Mouse (Mus musculus): Measurements from ENCODE around the gene Cygb.
"Not testable (repeated sequence)": the region's sequence is repeated elsewhere in the genome, so short reads cannot be mapped to it uniquely, and the experiment has no call there.

Cygb gene

GRCm38 (mm10) chr11:116636607-116637006 lies 17.5 kb downstream of the Cygb start:
- not testable (repeated sequence) for DNase-seq (ENCODE audit: low read depth, low spot score)

DNA sequence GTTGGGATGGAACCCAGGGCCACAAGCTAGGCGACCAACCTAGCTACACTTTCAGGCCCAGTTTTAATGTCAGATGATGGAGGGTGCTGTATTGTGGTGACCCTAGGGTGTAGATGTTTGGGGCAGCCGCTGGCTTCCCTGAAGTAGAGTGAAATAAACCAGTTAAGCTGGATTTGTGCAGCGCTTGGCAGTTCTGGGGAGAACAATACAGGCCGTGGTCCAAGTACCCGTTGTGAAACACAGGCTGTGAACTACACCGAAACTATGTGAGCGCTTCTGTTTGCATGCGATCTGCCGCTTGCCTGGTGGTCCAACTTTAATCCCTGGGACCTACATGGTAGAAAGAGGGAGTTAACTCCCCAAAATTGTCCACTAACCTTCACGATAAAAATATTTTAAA lies 21.2 kb downstream of the Cygb start:
- no peak for DNase-seq (ENCODE audit: low read depth, low spot score)

DNA sequence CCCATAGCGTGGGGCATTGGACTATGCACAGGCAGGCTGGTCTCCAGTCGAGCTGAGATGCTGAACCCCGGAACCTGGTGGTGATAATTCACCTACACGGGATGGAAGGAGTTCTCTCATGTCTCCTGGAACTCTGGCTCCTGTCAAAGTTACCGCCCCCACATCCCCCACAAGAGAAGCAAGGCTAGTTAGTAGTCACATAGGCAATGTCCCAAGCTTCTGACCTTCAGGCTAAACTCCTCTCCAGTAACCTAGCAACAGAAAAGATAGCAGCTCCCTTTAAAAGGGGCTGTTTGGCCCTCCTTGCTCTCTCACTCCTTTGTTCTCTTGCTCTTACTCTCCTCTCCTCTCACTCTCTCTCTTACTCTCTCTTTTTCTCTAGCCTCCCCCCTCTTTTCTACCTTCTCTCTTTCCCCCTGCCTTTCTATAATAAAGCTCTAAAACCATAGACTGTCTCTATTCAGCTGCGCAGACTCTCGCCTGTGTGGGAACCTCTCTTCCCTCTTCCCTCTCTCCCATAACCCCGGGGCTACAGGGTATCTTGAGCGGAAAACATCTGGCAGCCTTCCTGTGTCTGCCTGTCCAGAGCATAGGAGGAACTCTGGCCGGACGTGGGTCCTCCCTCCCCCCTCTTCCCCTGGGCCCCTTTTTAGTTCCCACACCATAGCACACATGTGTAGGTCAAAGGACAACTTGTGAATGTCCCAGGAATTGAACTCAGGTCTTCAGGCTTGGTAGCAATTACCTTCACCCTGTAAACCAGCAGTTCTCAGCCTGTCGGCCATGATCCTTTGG lies 23.7 kb downstream of the Cygb start:
- no peak for DNase-seq (ENCODE audit: low read depth, low spot score)

DNA sequence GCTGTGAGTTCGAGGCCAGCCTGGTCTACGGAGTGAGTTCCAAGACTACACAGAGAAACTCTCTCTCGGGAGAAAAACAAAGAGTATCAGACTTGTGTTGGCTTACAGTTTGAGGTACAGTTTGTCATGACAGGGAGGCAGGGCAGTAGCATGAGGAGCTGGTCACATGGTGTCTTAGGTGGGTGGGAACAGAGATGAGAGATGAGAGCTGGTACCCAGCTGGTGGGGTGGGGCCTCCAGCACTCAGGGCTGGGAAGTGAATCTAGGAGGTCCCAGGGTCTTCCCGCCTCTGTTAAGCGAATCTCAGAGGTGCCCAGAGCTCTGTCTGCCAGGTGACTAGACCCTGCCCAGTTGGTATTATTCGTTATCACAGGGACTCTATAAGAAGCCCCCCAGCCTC lies 24.6 kb downstream of the Cygb start:
- no peak for DNase-seq (ENCODE audit: low read depth, low spot score)

- DNase-seq (ENCODE audit: low read depth, low spot score), result peak; percentile 85
These were observed 25.4 kb downstream of the Cygb start for GRCm38 (mm10) chr11:116628712-116629111.

GRCm38 (mm10) chr11:116627072-116628020 lies 26.8 kb downstream of the Cygb start:
- DNase-seq (ENCODE audit: low read depth, low spot score), result no peak

GRCm38 (mm10) chr11:116626299-116627071 lies 27.6 kb downstream of the Cygb start, which contains the start of gene Rhbdf2:
TSS of gene Rhbdf2 (minus strand) at chr11:116627019.
- no peak for DNase-seq (ENCODE audit: low read depth, low spot score)

- DNase-seq (ENCODE audit: low read depth, low spot score), result no peak
These were observed 28.8 kb downstream of the Cygb start for GRCm38 (mm10) chr11:116625081-116626000.

DNA sequence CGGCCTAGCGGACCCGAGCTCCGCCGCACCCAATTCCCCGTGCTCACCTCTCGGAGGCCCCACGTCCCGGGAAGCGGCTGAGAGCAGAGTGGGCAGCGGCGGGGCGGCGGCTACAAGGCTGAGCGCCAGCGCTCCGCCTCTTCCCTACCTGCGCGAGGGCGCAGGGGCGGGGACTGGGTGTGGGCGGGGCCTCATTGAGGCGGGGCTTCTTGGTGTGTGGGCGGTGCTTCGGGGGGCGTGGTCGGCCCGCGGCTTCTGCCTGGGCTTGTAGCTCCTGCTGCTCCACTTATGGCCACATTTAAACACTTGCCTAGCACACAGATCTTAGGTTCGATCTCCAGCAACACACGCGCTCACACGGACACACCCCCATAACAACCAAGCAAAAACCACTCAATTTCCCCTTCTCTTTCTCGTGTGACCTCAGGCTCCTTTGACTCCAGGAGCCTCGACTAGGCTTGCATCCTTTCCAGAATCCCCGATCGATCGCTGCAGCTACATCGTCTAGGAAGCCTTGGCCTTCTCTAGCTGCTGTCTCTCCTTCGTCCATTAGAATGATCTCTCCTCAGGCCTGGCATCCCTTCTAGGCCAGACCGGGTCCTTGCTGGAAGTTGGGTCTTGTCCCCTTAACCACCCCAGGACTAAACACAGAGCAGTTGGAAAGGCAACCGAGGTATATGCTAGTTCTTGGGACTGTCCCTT lies 29.8 kb downstream of the Cygb start:
- peak; percentile 89 for DNase-seq (ENCODE audit: low read depth, low spot score)

DNA sequence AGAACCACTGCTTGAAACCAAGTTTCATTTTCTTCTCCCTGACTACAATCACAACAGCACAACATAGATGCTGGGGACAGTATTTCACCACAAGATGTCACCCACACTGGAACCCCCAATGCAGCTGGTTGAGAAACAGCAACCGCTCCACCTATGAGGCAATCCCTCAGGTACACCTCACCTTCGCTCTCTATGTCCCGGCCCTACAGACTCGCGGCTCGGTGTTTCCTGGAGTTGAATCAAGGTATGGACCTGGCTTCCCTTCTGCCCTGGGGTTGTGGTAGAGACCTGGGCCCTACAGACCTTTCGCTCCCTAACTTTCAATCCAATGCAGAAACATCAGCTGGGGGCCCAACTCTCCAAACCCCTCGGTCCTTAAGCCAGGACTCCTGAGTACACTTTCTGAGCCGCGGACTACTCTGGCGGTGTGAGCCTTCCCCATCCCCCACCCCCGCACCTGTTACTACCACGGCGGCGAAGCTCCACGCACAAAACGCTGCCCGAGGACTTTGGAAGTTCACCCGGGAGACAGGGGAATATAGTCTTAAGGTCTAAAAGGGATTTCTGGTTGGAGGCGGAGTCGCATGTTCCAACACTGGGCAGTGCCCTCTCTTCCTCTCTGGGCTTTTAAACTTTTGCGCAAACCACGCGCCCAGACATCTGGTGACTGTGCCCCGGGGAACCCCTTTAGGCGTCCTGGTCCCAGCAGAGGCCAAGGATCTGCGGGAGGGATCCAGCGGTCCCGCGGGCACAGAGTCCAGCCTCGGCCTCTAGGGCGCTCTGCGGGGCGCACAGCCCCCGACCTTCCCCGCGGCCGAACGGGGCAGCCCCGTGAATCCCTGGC lies 30.6 kb downstream of the Cygb start:
- DNase-seq (ENCODE audit: low read depth, low spot score), result no peak

DNA sequence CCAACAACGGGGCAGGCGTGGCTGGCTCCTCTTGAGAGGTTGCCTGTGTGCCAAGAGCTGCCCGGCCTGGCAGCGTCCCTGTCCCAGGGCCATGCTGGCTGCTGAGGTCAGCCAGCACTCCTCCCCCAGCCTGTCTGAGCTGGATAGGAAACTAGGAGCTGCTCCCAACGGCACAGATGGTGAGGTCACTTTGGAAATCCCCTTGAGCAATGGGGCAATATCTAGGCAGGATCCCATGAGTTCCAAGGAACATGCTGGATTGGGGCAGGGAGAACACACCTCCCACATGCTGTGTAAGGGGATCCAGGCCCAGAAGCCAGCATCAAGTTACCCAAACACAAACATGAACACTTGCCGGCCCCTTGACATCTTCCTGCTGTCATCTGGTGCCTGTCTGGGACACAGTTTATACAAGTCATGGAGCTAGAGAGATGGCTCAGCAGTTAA lies 32.8 kb downstream of the Cygb start:
- peak; percentile 97 for DNase-seq (ENCODE audit: low read depth, low spot score)

- DNase-seq (ENCODE audit: low read depth, low spot score), result no peak
These were observed 33.4 kb downstream of the Cygb start for GRCm38 (mm10) chr11:116620559-116621253.

DNA sequence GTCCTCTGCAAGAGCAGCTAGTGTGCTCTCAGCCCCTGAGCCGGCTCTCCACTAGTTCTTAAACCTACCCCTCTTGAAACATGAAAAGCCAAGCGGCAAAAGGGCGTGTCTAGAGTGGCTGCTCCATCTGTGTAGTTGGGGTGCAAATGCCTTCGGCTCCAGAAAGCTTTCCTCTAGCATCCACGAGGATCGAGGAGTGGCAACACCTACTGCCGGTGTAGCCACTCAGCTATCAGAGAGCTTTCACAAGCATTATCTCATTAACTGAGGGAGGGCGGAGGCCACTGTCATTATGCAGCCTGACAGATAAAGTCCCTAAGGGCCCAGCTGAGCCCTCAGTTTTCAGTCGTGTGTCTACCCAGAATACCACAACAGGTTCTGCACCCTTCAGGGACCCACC lies 34.0 kb downstream of the Cygb start:
- no peak for DNase-seq (ENCODE audit: low read depth, low spot score)

GRCm38 (mm10) chr11:116619561-116619960 lies 34.6 kb downstream of the Cygb start:
- no peak for DNase-seq (ENCODE audit: low read depth, low spot score)

DNA sequence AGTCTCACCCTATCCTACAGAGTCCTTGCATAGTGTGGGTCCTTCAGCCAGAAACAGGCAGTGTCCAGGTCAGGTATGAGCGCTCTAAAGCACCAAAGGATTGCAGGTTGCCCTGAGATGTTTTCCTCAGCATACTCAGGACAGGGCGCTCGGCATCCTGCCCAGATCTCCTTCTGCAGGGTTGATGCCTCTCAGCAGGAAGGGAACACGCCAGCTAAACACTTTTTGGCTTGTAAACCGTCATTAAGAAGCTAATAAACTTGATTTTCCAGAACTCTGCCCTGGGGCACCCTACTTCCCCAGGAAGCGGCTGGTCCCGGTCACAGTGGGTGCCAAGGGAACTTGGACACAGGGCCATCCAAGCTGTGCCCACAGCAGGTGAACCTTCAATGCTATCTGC lies 35.0 kb downstream of the Cygb start:
- DNase-seq (ENCODE audit: low read depth, low spot score), result no peak

DNA sequence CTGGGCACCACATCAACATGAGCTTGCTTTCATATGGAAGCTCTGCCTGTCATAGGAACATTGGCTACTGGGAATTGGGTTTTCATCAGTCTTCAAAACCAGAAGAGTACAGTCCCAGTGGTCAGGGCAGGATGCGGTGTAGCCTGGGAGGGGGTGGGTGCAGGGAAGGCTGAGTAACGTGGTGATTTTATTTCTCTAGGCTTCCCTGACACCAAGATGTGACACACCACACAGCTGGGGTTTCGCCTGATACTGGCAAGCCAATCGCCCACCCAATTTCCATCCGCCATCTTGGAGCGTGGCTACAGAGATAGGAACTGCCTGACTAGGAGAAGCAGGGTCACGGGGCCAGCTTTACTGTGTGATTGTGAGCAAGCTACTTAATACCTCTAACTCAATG lies 35.4 kb downstream of the Cygb start:
- no peak for DNase-seq (ENCODE audit: low read depth, low spot score)

GRCm38 (mm10) chr11:116617641-116618040 lies 36.5 kb downstream of the Cygb start:
- DNase-seq (ENCODE audit: low read depth, low spot score), result no peak

DNA sequence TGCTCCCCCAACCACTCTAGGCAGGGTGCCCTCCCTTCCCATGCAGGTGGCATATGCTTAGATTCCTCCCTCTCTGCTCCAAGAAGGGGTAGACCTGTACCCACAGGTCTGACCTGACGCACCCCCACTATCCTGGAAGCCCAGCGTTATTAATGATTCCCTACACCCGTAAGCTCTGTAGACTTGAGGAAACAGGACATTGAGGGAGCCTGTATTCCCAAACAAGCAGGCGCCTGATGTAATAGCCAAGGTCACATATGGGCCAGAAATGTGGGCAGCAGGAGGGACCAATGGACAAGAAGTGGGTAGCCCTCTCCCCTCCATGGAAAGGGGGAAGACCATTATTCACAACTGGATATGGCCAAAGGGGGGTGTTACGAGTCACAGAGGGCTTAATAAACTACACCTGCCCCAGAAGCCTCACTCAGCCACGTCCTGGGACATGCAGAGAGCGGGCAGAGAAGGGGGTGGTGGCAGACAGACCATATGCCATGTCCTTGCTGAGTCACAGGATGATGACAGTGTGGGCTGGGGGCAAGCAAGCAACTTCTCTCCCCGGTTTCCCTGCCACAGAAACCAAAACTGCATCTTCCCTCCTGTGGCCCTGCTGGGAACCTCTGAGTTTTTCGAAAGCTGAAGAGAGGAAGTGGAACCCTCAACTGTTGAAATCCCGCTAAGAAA lies 37.5 kb downstream of the Cygb start:
- DNase-seq (ENCODE audit: low read depth, low spot score), result no peak
